Mouse (Mus musculus) G1E (cell line): ENCODE results near the gene Gm17542.

Source experiments
- CTCF ChIP-seq: IDR thresholded peaks from 2 replicates; pipeline ENCODE4 v1.5.1; 2012; ENCODE audit warnings: low read depth, low read length, inconsistent platforms, mixed read lengths
- GATA1 ChIP-seq: IDR thresholded peaks from 2 replicates; pipeline ENCODE4 v1.6.1; 2012; ENCODE audit warnings: borderline replicate concordance, low read length, inconsistent platforms, mixed read lengths
- GATA2 ChIP-seq: IDR thresholded peaks from 2 replicates; pipeline ENCODE4 v1.6.1; 2012; ENCODE audit warnings: low read depth, low read length, inconsistent platforms, borderline replicate concordance
- POLR2AphosphoS5 ChIP-seq: IDR thresholded peaks from 2 replicates; pipeline ENCODE4 v1.6.1; 2012; ENCODE audit warnings: low read depth, low read length, inconsistent platforms; ENCODE audit not compliant: insufficient replicate concordance
- TAL1 ChIP-seq: conservative IDR thresholded peaks from 2 replicates; pipeline ENCODE4 v1.6.1; 2012; ENCODE audit warnings: low read depth, low read length, inconsistent platforms, mixed read lengths

- no peak for TF ChIP-seq CTCF
- no peak for TF ChIP-seq POLR2AphosphoS5
- no peak for TF ChIP-seq GATA1
- no peak for TF ChIP-seq TAL1
- TF ChIP-seq GATA2, result no peak
These were observed 27.0 kb downstream of the Gm17542 start for GRCm38 (mm10) chr10:58691051-58691450.
